Mouse (Mus musculus) skeletal muscle tissue, adult 2 months (tissue): ENCODE measurements at regions not wholly inside any gene's neighbourhood (a gene's known extent, or its start where the extent isn't known, plus 50 kb on each side); places are given as distances from the start of the nearest gene placed in this dataset.

Experiments
- DNase-seq: peaks from one replicate; pipeline ENCODE4 v3.0.0-alpha.2; 2012; ENCODE audit warnings: low read depth, low spot score

DNA sequence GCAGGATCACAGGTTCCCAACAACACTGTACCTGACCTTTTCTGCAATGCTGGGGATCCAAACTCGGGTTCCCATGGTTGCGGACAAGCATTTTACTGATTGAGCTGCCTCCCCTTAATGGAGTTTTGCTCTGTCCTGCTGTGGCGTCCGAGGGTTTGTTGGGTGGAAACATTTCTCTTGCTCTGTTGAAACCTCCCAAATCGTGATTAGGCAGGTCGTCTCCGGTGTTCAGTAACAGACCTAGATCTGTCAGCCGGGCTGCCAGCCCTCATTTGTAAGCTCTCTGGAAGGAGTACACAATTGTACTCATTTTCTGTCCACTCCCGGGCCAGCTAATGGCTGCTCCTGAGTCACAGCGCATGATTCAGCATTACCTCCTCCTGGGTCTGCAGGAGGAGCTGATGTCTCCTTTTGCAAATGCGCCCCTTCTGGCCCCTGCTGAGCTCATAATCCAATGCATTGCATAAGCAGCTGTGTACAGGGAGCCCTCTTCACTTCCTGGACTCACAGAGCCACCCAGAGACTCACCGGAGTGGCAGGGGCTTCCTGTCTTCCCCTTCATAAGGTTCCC, 49.8 kb upstream of the Sipa1l2 start:
- DNase-seq: peak; percentile 25
